Mouse (Mus musculus) kidney, postnatal 25 days (tissue): ENCODE results near the gene Gm45140.

Source experiments
- DNase-seq, 2 experiments: peaks; one replicate each; pipeline ENCODE4 v3.0.0; 2021; ENCODE audit warnings: mixed read lengths in 2 of 2

Gene Gm45140

GRCm38 (mm10) chr6:87835695-87836094 is at the start of gene Gm45140:
Gene Gm45140 (minus strand): TSS chr6:87835795.
- no peak for DNase-seq

DNA sequence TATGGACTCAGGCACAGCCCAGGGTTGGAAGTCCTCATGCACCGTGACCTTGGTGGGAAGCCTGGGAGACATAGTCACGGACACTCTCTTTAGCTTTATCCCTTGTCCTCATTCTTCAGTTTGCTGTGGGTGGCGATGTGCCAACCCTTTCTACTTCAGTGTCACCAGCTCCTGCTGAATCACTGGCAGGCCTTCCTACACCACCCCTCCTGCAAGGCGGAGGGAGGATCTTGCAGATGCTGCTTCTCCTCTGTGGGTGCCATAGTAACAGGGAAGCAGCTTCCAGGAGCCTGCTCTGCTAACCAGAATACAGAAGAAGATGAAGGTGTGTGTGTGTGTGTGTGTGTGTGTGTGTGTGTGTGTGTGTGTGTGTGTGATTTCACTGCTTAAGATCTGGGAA is 47.2 kb upstream of the Gm45140 start:
- no peak for DNase-seq

GRCm38 (mm10) chr6:87882221-87882620 is 46.6 kb upstream of the Gm45140 start:
- no peak for DNase-seq

DNA sequence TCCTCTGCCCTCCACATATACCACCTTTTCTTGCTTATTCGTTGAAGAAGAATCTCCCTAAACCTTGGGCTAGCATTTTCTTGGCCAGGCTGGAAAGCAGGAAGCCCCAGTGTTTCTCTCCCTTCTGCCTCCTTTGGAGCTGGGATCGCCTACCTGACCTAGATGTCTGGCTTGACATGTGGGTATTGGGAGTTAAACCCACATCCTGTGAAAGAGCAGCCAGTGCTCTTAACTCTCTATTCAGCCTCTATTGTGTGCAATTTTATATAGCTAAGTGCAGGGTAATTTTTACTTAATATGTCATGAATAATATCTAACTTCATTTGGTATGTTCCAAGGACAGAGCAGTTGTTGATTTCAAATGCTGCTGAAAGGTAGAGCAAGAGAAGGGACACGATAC is 44.0 kb upstream of the Gm45140 start:
- DNase-seq, result no peak

DNA sequence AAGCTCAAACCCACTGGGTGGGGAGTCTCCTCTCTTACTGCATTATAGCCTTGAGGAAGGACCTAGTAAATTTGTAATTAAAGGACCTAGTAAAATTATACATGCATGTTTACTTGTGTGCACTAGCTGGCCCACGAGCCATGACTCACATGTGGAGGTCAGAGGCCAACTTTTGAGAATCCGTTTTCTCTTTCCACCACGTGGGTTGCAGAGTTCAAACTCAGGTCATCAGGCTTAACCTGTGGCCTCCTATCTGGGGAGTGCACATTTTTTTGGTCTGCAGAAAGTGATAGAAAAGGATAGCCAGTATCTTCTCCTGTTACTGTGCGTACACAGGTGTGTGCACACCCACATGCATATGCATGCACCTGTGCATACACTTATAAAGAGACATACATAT is 43.4 kb upstream of the Gm45140 start:
- DNase-seq, result no peak

DNA sequence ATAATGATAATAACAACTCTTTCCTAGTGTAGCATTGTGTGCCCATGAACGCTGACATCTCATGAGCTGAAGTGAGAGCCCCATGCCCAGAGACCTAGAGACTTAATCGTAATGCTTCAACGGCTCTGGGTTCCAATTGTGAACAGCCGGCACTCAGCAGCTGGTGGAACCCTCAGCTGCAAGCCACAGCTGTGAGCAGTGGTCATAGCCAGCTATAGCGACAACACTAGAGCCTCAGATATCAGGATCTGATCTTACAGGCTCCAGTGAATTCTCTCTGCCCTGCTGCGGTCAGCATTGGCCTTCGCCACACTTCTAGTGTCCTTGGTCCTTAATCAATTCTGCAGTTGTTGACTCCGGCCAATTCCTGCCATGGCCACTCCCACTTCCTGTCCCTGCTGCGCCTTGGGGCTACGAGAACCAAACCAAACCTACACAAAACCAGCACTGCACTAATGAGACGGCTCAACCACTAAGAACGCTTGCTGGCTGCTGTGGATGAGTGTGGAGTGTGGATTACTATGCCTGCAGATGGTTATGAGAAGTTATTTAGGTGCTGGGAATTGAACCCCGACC is 40.6 kb upstream of the Gm45140 start:
- DNase-seq, result peak; percentile 62 to 84

DNA sequence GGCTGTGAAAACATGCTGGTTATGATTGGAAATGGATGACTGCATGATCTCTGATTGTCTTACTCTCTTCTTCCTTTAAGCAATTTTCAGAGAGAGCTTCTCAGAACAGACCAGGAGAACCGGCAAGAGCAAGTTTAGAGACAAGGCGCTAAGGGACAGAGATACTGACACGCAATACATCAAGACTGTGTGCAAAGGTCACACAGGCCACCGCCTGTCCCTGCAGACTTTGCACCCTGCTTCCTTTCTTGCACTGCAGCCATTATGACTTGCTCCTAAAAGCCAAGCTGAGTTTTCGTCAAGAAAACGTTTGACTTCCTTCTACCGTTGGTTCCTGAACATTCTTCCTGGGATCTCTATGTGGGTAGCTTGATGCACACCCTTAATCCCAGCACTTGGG is 40.0 kb upstream of the Gm45140 start:
- DNase-seq, result peak in 1 of 2 experiments; percentile 54

- no peak for DNase-seq
Measured at GRCm38 (mm10) chr6:87875083-87875482, 39.5 kb upstream of the Gm45140 start.

DNA sequence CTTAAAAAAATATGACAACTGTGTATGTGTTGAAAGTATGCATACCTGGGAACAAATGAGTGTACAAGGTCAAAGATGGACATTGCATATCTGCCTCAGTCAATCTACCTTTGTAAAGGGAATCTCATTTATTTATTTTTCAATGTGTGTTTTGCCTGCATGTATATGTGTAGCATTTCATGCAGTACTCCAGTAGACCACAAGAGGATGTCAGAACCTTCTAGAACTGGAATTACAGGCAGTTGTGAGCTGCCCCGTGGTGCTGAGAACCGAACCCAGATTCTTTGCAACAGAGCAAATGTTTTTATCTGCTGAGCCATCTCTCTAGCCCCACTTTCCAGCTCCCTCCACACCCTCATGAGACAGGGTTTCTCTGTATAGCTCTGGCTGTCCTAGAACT is 38.4 kb upstream of the Gm45140 start:
- no peak for DNase-seq

- DNase-seq, result peak; percentile 35 to 82
Measured at GRCm38 (mm10) chr6:87873104-87873503, 37.5 kb upstream of the Gm45140 start.

- no peak for DNase-seq
Measured at GRCm38 (mm10) chr6:87871240-87871639, 35.6 kb upstream of the Gm45140 start.

GRCm38 (mm10) chr6:87870440-87870839 is 34.8 kb upstream of the Gm45140 start:
- no peak for DNase-seq

DNA sequence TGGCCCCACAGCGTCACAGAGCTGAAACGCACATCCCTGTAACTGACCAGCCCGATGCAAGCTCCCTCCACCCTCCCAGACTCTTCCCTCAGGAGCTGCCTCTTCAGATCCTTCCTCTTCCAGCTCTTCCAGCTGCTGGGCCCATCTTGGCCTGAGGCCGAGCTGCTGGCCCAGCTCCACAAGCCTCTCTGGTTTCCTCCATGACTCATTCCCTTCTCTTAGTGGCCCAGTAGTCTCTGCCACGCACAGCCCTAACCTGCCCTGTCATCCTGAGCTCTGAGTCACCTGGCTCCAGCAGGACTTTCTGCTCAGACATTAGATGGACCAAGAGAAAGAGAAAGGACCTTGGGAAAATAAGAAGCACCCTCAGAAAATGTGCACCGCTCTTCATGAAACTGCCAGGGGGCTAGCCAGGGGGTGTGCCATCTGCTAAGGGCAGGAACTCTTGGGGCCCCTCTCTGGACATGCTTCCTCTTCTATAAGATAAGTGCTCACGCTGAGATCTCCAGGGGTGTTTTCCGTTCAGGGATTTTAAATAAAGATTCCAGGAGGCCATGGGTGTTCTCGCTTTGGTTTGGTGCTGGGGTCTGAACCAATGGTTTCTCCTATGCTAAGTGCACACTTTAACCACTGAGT is 33.4 kb upstream of the Gm45140 start:
- peak; percentile 60 to 64 for DNase-seq

DNA sequence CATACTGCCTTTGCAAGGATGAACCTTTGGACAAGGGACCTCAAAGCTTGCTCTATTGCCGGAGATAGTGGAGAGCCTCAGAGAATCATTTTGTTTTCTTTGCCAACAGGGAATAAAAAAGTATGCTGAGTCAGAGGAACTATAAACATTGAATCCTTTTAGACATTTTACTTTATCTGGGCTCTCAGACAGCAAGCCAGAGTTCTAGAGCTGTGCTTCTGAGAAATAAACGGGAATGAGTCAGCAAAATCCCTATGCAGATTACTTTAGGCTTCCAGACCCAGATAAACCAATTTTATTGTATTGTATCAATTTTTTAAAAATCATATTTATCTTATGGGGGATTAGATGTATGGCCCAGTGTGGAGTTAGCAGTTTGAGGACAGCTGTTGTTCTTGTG is 31.7 kb upstream of the Gm45140 start:
- DNase-seq, result no peak

GRCm38 (mm10) chr6:87866211-87866610 is 30.6 kb upstream of the Gm45140 start:
- no peak for DNase-seq

DNA sequence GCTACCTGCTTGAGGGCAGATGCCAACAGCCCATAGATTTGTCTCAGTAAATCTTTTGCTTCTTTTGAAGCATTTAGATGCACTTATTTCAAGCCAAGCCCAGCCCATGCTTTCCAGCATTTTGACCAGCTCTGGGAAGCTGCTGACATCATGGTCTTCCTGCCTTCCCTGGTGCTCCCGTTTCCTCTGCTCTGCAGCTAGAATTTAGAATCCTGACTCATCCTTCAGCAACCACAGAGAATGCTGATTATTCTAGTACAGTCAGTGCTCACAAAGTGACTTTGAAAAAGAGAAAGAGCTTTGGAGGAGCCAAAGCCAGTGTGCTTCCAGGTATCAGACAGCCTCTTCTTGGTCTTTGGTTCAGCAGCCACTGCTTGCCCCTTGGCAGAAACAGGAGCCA is 21.5 kb upstream of the Gm45140 start:
- DNase-seq, result no peak

DNA sequence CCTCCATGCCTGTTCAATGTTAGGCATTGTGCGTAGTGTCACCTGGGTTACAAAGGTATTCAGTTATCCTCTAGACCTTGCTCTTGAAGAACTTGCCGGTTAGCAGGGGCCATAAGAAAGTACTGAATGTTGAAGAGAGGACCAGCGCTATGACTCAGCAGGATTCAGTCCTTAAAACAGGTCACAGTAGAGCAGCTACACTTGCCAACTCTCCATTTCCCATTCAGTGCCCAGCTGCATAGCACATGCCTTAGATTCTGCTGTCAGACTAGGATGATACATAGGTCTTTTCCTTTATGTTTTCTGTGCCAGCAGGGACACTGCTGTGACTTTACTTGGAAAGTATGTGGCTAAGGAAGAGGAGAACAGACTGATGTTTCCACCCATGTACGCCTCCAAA is 17.9 kb upstream of the Gm45140 start:
- DNase-seq, result no peak

GRCm38 (mm10) chr6:87851871-87852270 is 16.3 kb upstream of the Gm45140 start:
- DNase-seq, result no peak

GRCm38 (mm10) chr6:87850900-87851614 is 15.5 kb upstream of the Gm45140 start, which contains the start of gene Cnbp:
Gene Cnbp (minus strand): TSS chr6:87851106.
- peak; percentile 96 to 99 for DNase-seq

GRCm38 (mm10) chr6:87850155-87850899 is 14.7 kb upstream of the Gm45140 start:
- peak; percentile 53 to 75 for DNase-seq

- peak in 1 of 2 experiments; percentile 38 for DNase-seq
Measured at GRCm38 (mm10) chr6:87849780-87850154, 14.2 kb upstream of the Gm45140 start.

- DNase-seq, result peak; percentile 25 to 26
Measured at GRCm38 (mm10) chr6:87846813-87847212, 11.2 kb upstream of the Gm45140 start.

DNA sequence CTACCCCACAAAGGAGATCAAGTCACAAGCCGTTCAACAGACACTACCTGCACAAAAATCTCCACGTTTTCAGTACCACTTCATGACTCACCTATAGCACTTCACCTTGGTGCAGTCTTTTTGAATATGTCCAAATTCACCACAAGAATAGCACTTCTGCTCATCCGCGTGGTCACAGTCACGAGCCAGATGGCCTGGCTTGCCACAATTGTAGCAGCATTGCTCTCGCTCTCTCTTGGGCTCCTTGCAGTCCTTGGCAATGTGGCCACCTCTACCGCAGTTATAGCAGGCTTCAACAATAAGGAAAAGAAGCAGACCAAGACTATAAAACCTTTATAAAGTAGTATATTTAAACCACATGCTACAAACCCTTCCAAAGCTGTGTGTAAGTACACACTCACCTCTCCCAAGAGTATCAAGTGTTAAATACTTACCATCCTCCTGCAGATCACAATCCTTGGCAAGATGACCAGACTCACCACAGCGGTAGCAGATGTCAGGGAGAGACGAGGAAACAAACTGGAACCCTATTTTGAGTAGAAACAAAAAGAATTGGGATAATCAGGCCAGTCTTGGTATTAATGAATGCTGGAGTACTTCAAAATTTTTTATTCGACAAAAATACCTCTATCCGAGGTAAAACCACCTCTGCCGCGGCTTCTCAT is 9.6 kb upstream of the Gm45140 start:
- DNase-seq, result no peak
